Mouse (Mus musculus) lung, adult 2 months (tissue): Measurements from ENCODE around the gene Cldn14.

Experiments used
- CTCF ChIP-seq: fragments of 200-500 bp; IDR thresholded peaks from 2 replicates; pipeline ENCODE4 v1.5.1; 2011; ENCODE audit warnings: mild to moderate bottlenecking, low read length, control low read depth; ENCODE audit not compliant: insufficient read depth
- POLR2A ChIP-seq: fragments of 200-500 bp; IDR thresholded peaks from 2 replicates; pipeline ENCODE4 v1.6.1; 2011; ENCODE audit warnings: low read depth, mild to moderate bottlenecking, control low read depth, low read length, borderline replicate concordance; ENCODE audit errors: extremely low read depth

- TF ChIP-seq POLR2A (no peak), CTCF (peak; percentile 75)
These were observed 90.6 kb downstream of the Cldn14 start for GRCm38 (mm10) chr16:93917712-93918678.
